Mouse (Mus musculus): ENCODE measurements around the gene 1700001P01Rik.

GRCm38 (mm10) chr11:97803847-97804246 is 28.1 kb upstream of the 1700001P01Rik start:
- TF ChIP-seq BHLHE40 (IDR thresholded peaks at IDR 0.05; ENCODE audit: low read depth, low read length) (no peak), CTCF (conservative IDR thresholded peaks at IDR 0.05 in 1 of 2, IDR thresholded peaks at IDR 0.05 in 1 of 2; ENCODE audit: low read depth in 2 of 2, low read length in 2 of 2) (no peak), MAX (IDR thresholded peaks at IDR 0.05; ENCODE audit: low read length) (no peak), POLR2AphosphoS2 (IDR thresholded peaks at IDR 0.05; ENCODE audit: low read depth, low read length) (no peak), EP300 (IDR thresholded peaks at IDR 0.05; ENCODE audit: low read length) (no peak), MAFK (IDR thresholded peaks at IDR 0.05; ENCODE audit: insufficient replicate concordance, low read length) (no peak), POLR2A (IDR thresholded peaks at IDR 0.05; ENCODE audit: low read depth, low read length) (no peak)
